Mouse (Mus musculus): ENCODE results near the gene Elf1. TPM values are rescaled to one million over a fixed set of nuclear protein-coding genes. Genes with fewer than 3 reads are reported as not detected.

Gene Elf1
- polyA plus RNA-seq, 1 experiment from 2014 or later = 3.3 TPM

- H3K9ac ChIP-seq (replicated peaks) = no peak overlapping the region
- no peaks in the 10 kb centered on the region for H3K27me3 ChIP-seq
- H3K27ac ChIP-seq (replicated peaks) = no peak overlapping the region
- H3K4me3 ChIP-seq = no peak overlapping the region
- ATAC-seq (replicated peaks) = no peak
- no peak overlapping the region for H3K4me2 ChIP-seq (replicated peaks)
- 90% methylated on average over 2 of the region's 2 CpGs for WGBS
- peaks cover 6% of the 10 kb centered on the region; the same call in 1 of the 2 replicates for H3K4me1 ChIP-seq
- peaks cover 70% of the 10 kb centered on the region for H3K36me3 ChIP-seq
- H3K9me3 ChIP-seq = no peaks in the 10 kb centered on the region
Measured at GRCm38 (mm10) chr14:79473384-79473783, 7.6 kb upstream of the Elf1 start.

- Histone ChIP-seq H3K9ac (replicated peaks) (peak within 1 kb of the TSS; percentile 95), H3K4me3 (peak within 1 kb of the TSS; percentile 82), H3K9me3 (no peaks in the 10 kb centered on the region), H3K27me3 (no peaks in the 10 kb centered on the region), H3K4me2 (replicated peaks) (peak within 1 kb of the TSS; percentile 60), H3K4me1 (peaks cover 41% of the 10 kb centered on the region), H3K36me3 (peaks cover 7% of the 10 kb centered on the region), H3K27ac (replicated peaks) (peak within 1 kb of the TSS; percentile 100)
- under 1% methylated on average over 79 of the region's 86 CpGs for WGBS
- ATAC-seq (replicated peaks) = peak; percentile 95
Measured at GRCm38 (mm10) chr14:79481339-79482151, 551 bp downstream of the Elf1 start, which contains the start of gene Wbp4. Gene Wbp4 (minus strand): TSS chr14:79481520.

- ATAC-seq (replicated peaks) = no peak
Measured at GRCm38 (mm10) chr14:79482251-79482661, 1.3 kb downstream of the Elf1 start.

GRCm38 (mm10) chr14:79482747-79483355 lies 1.9 kb downstream of the Elf1 start:
- H3K4me3 ChIP-seq = peak overlapping the region; percentile 82
- no peaks in the 10 kb centered on the region for H3K27me3 ChIP-seq
- H3K9ac ChIP-seq (replicated peaks) = peak overlapping the region; percentile 95
- 25% methylated on average over 15 of the region's 15 CpGs for WGBS
- peak overlapping the region; percentile 60 for H3K4me2 ChIP-seq (replicated peaks)
- no peaks in the 10 kb centered on the region for H3K9me3 ChIP-seq
- peaks cover 52% of the 10 kb centered on the region for H3K4me1 ChIP-seq
- no peaks in the 10 kb centered on the region; the same call in 1 of the 2 replicates for H3K36me3 ChIP-seq
- peak overlapping the region; percentile 100 for H3K27ac ChIP-seq (replicated peaks)
- no peak for ATAC-seq (replicated peaks)

More at GRCm38 (mm10) chr14:79482251-79482661, 1.3 kb downstream of the Elf1 start:
- no peaks in the 10 kb centered on the region for H3K9me3 ChIP-seq
- peak overlapping the region; percentile 60 for H3K4me2 ChIP-seq (replicated peaks)
- H3K4me1 ChIP-seq = peaks cover 47% of the 10 kb centered on the region
- WGBS = 1% methylated on average over 11 of the region's 11 CpGs
- H3K4me3 ChIP-seq = peak overlapping the region; percentile 82
- H3K36me3 ChIP-seq = peaks cover 2% of the 10 kb centered on the region; the same call in 1 of the 2 replicates
- peak overlapping the region; percentile 95 for H3K9ac ChIP-seq (replicated peaks)
- H3K27me3 ChIP-seq = no peaks in the 10 kb centered on the region
- H3K27ac ChIP-seq (replicated peaks) = peak overlapping the region; percentile 100

- H3K9me3 ChIP-seq = no peaks in the 10 kb centered on the region
- ATAC-seq (replicated peaks) = no peak
- no peaks in the 10 kb centered on the region for H3K36me3 ChIP-seq
- no peak overlapping the region for H3K4me2 ChIP-seq (replicated peaks)
- no peaks in the 10 kb centered on the region for H3K27me3 ChIP-seq
- no peak overlapping the region for H3K9ac ChIP-seq (replicated peaks)
- H3K4me1 ChIP-seq = peaks cover 45% of the 10 kb centered on the region
- WGBS = 86% methylated on average over 8 of the region's 8 CpGs
- H3K27ac ChIP-seq (replicated peaks) = no peak overlapping the region
- no peak overlapping the region for H3K4me3 ChIP-seq
Measured at GRCm38 (mm10) chr14:79483611-79484120, 2.7 kb downstream of the Elf1 start.

- H3K9ac ChIP-seq (replicated peaks) = no peak overlapping the region
- no peaks in the 10 kb centered on the region for H3K9me3 ChIP-seq
- no peak overlapping the region for H3K27ac ChIP-seq (replicated peaks)
- H3K4me3 ChIP-seq = no peak overlapping the region
- peak overlapping the region; percentile 42; the same call in 1 of the 2 replicates for H3K4me2 ChIP-seq (replicated peaks)
- no peak for ATAC-seq (replicated peaks)
- H3K27me3 ChIP-seq = no peaks in the 10 kb centered on the region
- 37% methylated on average over 8 of the region's 8 CpGs for WGBS
- no peaks in the 10 kb centered on the region for H3K36me3 ChIP-seq
- peaks cover 30% of the 10 kb centered on the region for H3K4me1 ChIP-seq
Measured at GRCm38 (mm10) chr14:79486617-79486992, 5.6 kb downstream of the Elf1 start.

GRCm38 (mm10) chr14:79486993-79487731 lies 6.2 kb downstream of the Elf1 start:
- H3K4me1 ChIP-seq = peaks cover 30% of the 10 kb centered on the region
- WGBS = 9% methylated on average over 19 of the region's 19 CpGs
- H3K9me3 ChIP-seq = no peaks in the 10 kb centered on the region
- H3K27ac ChIP-seq (replicated peaks) = no peak overlapping the region
- peak overlapping the region; percentile 36 for H3K4me3 ChIP-seq
- H3K4me2 ChIP-seq (replicated peaks) = peak overlapping the region; percentile 42
- H3K36me3 ChIP-seq = no peaks in the 10 kb centered on the region
- 0 out of 2 replicates have a peak, but pooled peaks have one; percentile 35 for ATAC-seq (replicated peaks)
- peak overlapping the region; percentile 17; the same call in 1 of the 2 replicates for H3K9ac ChIP-seq (replicated peaks)
- no peaks in the 10 kb centered on the region for H3K27me3 ChIP-seq

- no peaks in the 10 kb centered on the region for H3K9me3 ChIP-seq
- H3K9ac ChIP-seq (replicated peaks) = no peak overlapping the region
- H3K27me3 ChIP-seq = no peaks in the 10 kb centered on the region
- ATAC-seq (replicated peaks) = no peak
- H3K4me1 ChIP-seq = peaks cover 18% of the 10 kb centered on the region
- H3K36me3 ChIP-seq = no peaks in the 10 kb centered on the region
- no peak overlapping the region for H3K4me2 ChIP-seq (replicated peaks)
- no peak overlapping the region for H3K27ac ChIP-seq (replicated peaks)
- WGBS = 91% methylated on average over 9 of the region's 9 CpGs
- H3K4me3 ChIP-seq = no peak overlapping the region
Measured at GRCm38 (mm10) chr14:79488531-79488930, 7.5 kb downstream of the Elf1 start.

GRCm38 (mm10) chr14:79489150-79489549 lies 8.2 kb downstream of the Elf1 start:
- H3K36me3 ChIP-seq = no peaks in the 10 kb centered on the region
- no peak overlapping the region for H3K9ac ChIP-seq (replicated peaks)
- no peak overlapping the region for H3K4me3 ChIP-seq
- no peak overlapping the region for H3K4me2 ChIP-seq (replicated peaks)
- no peaks in the 10 kb centered on the region for H3K27me3 ChIP-seq
- H3K4me1 ChIP-seq = peaks cover 12% of the 10 kb centered on the region
- H3K9me3 ChIP-seq = no peaks in the 10 kb centered on the region
- 85% methylated on average over 12 of the region's 12 CpGs for WGBS
- H3K27ac ChIP-seq (replicated peaks) = no peak overlapping the region
- no peak for ATAC-seq (replicated peaks)

GRCm38 (mm10) chr14:79490246-79490645 lies 9.3 kb downstream of the Elf1 start:
- H3K9me3 ChIP-seq = no peaks in the 10 kb centered on the region
- peaks cover 12% of the 10 kb centered on the region for H3K4me1 ChIP-seq
- H3K4me3 ChIP-seq = no peak overlapping the region
- no peak overlapping the region for H3K9ac ChIP-seq (replicated peaks)
- ATAC-seq (replicated peaks) = no peak
- 69% methylated on average over 3 of the region's 3 CpGs for WGBS
- H3K27ac ChIP-seq (replicated peaks) = no peak overlapping the region
- H3K36me3 ChIP-seq = no peaks in the 10 kb centered on the region
- no peak overlapping the region for H3K4me2 ChIP-seq (replicated peaks)
- H3K27me3 ChIP-seq = no peaks in the 10 kb centered on the region

- no peak for ATAC-seq (replicated peaks)
- WGBS = 88% methylated on average over 6 of the region's 6 CpGs
- Histone ChIP-seq H3K9me3 (no peaks in the 10 kb centered on the region), H3K9ac (replicated peaks) (no peak overlapping the region), H3K27ac (replicated peaks) (no peak overlapping the region), H3K36me3 (no peaks in the 10 kb centered on the region), H3K4me2 (replicated peaks) (no peak overlapping the region), H3K4me1 (no peaks in the 10 kb centered on the region), H3K27me3 (no peaks in the 10 kb centered on the region), H3K4me3 (no peak overlapping the region)
Measured at GRCm38 (mm10) chr14:79494349-79494748, 13.4 kb downstream of the Elf1 start.
